Mouse (Mus musculus) adrenal gland, adult 8-10 months (tissue): Measurements from ENCODE around the gene Atg4b. TPM values are rescaled to one million over a fixed set of nuclear protein-coding genes. Genes with fewer than 3 reads are reported as not detected.
"Not testable (repeated sequence)": the region's sequence is repeated elsewhere in the genome, so short reads cannot be mapped to it uniquely, and the experiment has no call there.

Source experiments
- DNase-seq: peaks from one replicate; pipeline ENCODE4 v3.0.0; 2022
- total RNA-seq, 4 experiments: library from RNA; stranded (reverse); gene quantifications; 2 replicates each; pipeline ENCODE4 v1.2.4; 2022

Gene Atg4b
- total RNA-seq, 4 experiments from 2014 or later = 80.6 to 135 (median 109) TPM

DNA sequence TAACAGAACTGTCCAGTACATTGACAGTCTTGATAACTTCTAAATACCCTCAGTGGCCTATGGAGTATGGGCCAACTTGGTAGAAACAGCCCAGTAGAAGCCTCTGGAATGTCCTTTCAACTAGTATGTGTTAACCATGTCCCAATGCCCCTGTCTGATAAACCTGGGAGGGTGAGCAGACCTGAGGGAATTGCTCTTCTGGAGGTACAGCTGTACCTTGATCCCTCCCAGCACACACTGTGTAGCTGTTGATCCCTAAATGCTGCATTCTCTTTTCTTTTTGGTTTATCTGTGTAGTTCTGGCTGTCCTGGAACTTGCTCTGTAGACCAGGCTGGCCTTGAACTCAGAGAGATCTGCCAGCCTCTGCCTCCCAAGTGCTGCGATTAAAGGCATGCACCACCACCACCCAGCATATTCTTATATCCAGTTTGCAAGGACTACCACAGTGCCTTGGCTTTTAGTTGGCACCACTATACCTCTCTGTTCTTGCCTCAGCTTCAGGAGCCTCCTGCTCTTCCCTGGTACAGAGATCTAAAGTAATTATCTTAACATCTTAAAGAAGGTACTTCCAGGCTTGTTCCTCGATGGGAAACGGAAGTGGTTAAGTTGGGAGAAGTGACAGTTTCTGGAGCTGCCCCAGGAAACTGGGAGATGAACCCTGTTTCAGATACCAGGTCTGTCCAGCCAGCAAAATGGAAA lies 72.6 kb downstream of the Atg4b start:
- no peak for DNase-seq

GRCm38 (mm10) chr1:93824609-93825008 lies 73.3 kb downstream of the Atg4b start, which contains the start of gene D2hgdh:
TSS of gene D2hgdh (plus strand) at chr1:93824909.
- DNase-seq = no peak

DNA sequence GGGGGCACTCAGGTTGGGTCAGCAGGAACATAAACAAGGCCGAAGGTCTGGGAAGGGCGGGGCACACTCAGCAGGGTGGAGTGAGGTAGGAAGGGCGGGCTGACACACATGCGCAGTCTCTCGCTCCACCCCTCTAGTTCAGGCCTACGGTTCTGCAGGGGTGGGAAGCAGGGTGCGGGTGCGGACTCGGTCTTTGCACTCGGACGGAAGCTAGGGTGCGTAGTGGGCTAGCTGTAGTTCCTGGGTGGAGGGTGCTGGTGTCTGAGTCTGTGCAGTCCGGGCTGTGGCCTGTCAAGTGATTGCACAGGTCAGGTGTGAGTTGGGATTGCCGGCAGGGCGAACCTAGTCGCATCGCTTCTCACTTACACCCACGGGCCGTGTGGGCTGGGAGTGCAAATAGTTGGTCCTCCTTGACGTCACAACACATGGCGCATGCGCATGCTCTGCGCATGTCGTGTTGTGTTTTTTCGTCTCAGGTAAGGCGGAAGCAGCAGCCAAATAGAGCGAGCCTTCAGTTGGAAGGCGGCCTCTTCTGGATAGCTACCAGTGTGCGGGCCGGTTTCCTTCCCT lies 73.9 kb downstream of the Atg4b start:
- DNase-seq = peak; percentile 91

DNA sequence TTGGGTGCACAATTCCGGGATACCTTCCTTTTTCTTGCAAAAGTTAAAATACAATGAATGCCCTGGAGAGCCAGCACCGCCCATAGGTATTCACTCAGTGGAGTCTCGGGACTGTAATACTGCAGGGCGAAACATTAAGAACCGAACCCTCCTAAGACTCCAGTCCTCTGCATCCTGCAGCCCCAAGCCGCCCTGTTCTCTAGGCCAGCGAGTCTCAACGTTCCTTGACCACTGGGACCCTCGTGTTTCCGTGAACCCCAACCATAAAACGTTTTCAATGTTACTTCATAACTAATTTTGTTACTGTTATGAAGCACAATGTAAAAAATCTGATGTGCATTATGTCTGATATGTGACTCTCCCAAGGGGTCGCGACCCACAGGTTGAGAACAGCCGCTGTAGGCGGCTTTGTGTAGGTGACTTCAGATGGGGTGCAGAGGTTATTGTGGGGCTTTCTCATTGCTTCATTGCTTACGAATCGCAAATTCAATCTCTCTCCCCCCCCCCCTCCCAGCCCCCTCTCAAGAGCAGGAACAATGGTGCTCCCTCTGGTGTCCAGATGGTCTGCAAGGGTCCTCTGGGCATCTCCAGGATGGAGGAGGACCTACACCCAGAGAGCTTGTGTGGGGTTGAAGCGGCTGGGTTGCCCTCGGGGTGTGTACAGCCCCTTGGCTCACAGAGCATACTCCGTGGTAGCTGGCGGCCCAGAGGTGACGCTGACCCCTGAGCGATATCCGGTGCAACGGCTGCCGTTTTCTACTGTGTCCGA lies 74.7 kb downstream of the Atg4b start:
- DNase-seq = no peak

DNA sequence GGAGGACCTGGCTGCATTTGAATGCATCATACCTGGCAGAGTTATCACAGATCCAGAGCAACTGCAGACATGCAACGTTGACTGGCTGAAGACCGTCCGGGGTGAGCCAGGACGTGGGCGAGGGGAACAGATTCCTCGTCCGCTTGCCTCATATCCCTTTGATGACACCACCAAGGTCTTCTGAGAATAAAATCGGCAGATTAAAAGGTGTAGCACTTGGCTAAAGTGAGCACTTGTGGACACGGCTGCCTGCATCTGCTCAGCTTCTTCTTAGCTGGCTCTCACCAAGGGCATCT lies 75.2 kb downstream of the Atg4b start:
- no peak for DNase-seq

GRCm38 (mm10) chr1:93832754-93833360 lies 81.6 kb downstream of the Atg4b start:
- not testable (repeated sequence) for DNase-seq

DNA sequence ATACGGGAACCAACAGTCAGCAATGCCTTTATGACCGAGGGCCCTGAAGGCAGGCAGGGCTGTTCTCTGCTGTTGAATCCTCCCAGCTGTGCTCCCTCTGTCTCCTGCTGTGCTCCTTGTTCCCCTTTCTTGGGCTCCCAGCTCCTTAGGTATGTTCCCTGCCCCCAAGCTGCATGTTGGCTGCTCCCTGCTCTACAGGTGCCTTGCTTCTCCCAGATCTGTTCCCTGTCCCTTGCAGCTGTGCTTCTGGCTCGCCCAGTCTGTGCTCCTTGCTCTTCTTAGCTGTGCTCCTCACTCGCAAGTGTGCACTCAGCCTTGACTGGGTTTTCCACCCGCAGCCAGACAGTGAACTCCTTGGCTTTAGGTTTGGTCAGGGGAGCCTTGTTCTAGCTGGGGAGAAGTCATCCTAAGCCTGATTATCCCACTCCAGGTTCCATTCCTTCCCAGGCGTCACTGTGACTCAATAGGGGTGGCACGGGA lies 83.4 kb downstream of the Atg4b start:
- no peak for DNase-seq

DNA sequence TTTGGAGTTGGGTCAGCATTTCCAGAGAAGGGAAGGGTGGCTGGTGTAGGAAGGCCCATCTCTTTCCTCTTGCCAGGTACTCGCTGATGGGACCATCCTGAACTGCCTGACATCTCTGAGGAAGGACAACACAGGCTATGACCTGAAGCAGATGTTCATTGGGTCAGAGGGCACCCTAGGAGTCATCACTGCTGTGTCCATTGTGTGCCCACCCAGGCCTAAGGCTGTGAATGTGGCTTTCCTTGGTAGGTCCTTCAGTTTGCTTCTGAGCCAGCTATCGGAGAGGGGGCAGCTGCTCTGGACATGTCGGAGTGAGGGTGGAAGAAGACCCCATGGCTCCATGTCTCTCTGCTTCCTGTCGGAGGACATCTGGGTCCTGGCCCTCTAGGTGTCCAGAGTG lies 83.9 kb downstream of the Atg4b start:
- DNase-seq = no peak

DNA sequence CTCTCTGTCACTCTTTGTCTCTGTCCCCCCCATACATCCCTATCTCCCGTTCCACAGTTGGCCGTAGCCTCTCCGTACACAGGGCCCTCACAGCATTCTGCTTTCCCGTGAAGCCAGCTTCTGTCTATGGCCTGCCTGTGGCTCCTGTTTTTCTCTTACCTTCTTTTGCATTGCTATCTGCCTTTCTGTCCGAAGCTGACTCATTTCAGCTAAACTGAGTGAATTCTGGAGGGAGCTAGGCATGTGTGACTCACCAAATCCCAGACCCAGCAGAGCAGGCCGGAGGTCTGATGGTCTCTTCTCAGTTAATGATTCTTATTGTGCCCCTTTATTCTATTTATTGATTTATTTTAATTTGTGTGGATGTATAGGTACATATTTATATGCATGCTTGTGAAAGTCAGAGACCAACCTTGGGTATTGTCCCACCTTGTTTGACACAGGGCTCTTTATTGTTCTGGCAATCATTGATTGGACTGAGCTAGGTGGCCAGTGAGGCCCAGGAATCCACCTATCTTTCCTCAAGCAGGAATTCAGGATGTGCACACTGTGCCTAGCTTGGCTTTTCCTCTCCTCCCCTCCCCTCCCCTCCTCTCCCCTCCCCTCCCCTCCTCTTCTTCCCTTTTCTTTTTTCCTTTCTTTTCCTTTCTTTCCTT lies 84.7 kb downstream of the Atg4b start:
- no peak for DNase-seq

- no peak for DNase-seq
Measured at GRCm38 (mm10) chr1:93836532-93836913, 85.2 kb downstream of the Atg4b start.

GRCm38 (mm10) chr1:93837335-93837734 lies 86.0 kb downstream of the Atg4b start:
- no peak for DNase-seq

GRCm38 (mm10) chr1:93838569-93838968 lies 87.3 kb downstream of the Atg4b start:
- not testable (repeated sequence) for DNase-seq

Other genes starting within 250 kb of the Atg4b start
- 10 to 100 TPM; 17.1 to 26.1 (median 24.0) TPM for gene Farp2, start 239.4 kb upstream of the Atg4b start, total RNA-seq
- gene Stk25, start 92.8 kb upstream of the Atg4b start, total RNA-seq = 100 to 1,000 TPM; 135 to 201 (median 170) TPM
- 10 to 100 TPM in 3 of 4 experiments, 1 to 10 TPM in 1; 9.1 to 13.5 (median 11.1) TPM for gene Bok, start 65.8 kb upstream of the Atg4b start, total RNA-seq
- 10 to 100 TPM; 45.0 to 54.2 (median 51.8) TPM for gene Thap4, start 3.4 kb downstream of the Atg4b start, total RNA-seq
- gene Dtymk, start 50.4 kb downstream of the Atg4b start, total RNA-seq = 10 to 100 TPM; 60.0 to 89.7 (median 75.5) TPM
- 10 to 100 TPM; 16.6 to 21.9 (median 20.8) TPM for gene Ing5, start 52.5 kb downstream of the Atg4b start, total RNA-seq
- gene D2hgdh, start 73.4 kb downstream of the Atg4b start, total RNA-seq = 10 to 100 TPM; 66.1 to 75.9 (median 74.2) TPM
- under 1 TPM in 1 of 4 experiments, not detected in 3; 0.44 TPM for gene Gal3st2, start 109.8 kb downstream of the Atg4b start, total RNA-seq
- under 1 TPM in 3 of 4 experiments, not detected in 1; 0.20 to 0.45 (median 0.30) TPM for gene Gal3st2b, start 166.8 kb downstream of the Atg4b start, total RNA-seq
- under 1 TPM; 0.06 to 0.16 (median 0.11) TPM for gene Gal3st2c, start 239.0 kb downstream of the Atg4b start, total RNA-seq